Mouse (Mus musculus) midbrain, embryonic 15.5 days (tissue): ENCODE measurements around the gene Vps16. TPM values are rescaled to one million over a fixed set of nuclear protein-coding genes. Genes with fewer than 3 reads are reported as not detected.

Experiments used
- ATAC-seq: fragments of 200-750 bp; cut with Nextera tagmentation; replicated peaks from 2 replicates; pipeline ENCODE4 v1.8.0; 2017; ENCODE audit warnings: moderate TSS enrichment
- H3K27ac ChIP-seq: fragments of 300-500 bp; sonication (generic); 2 replicates; pipeline ENCODE4 v1.5.1; 2015; ENCODE audit warnings: mild to moderate bottlenecking, inconsistent platforms
- H3K27me3 ChIP-seq: fragments of 300-500 bp; sonication (generic); replicated peaks from 2 replicates; pipeline ENCODE4 v1.6.1; 2015; ENCODE audit warnings: inconsistent platforms
- H3K36me3 ChIP-seq: fragments of 300-500 bp; sonication (generic); replicated peaks from 2 replicates; pipeline ENCODE4 v1.6.1; 2015; ENCODE audit warnings: inconsistent platforms
- H3K4me1 ChIP-seq: fragments of 300-500 bp; sonication (generic); 2 replicates; pipeline ENCODE4 v1.6.1; 2015; ENCODE audit warnings: inconsistent platforms
- H3K4me2 ChIP-seq: fragments of 300-500 bp; sonication (generic); 2 replicates; pipeline ENCODE4 v1.6.1; 2015; ENCODE audit warnings: inconsistent platforms, mild to moderate bottlenecking, moderate library complexity
- H3K4me3 ChIP-seq: fragments of 300-500 bp; sonication (generic); 2 replicates; pipeline ENCODE4 v1.5.1; 2015; ENCODE audit warnings: mild to moderate bottlenecking, inconsistent platforms
- H3K9ac ChIP-seq: fragments of 300-500 bp; sonication (generic); 2 replicates; pipeline ENCODE4 v1.6.1; 2015; ENCODE audit warnings: mild to moderate bottlenecking, inconsistent platforms
- H3K9me3 ChIP-seq: fragments of 300-500 bp; sonication (generic); 2 replicates; pipeline ENCODE4 v1.6.1; 2016; ENCODE audit warnings: inconsistent platforms
- WGBS: fragments of 180-500 bp; shearing (Covaris S2); methylation state at CpG from one replicate; pipeline ENCODE4 v1.1.7; 2015; ENCODE audit warnings: mixed read lengths; 5-methylcytosine and 5-hydroxymethylcytosine counted together
- polyA plus RNA-seq: library from polyadenylated mRNA; unstranded; fragments of >200 nt; fragmentation: Nextera tagmentation; extraction: Ambion mirVana; gene quantifications from 2 replicates; pipeline ENCODE4 v1.2.1, GENCODE M21; 2015

Gene Vps16
- polyA plus RNA-seq, 1 experiment from 2014 or later: 108 TPM

- Histone ChIP-seq H3K4me1 (peaks cover 7% of the 10 kb centered on the region), H3K27ac (no peak overlapping the region), H3K9ac (no peak overlapping the region), H3K4me2 (no peak overlapping the region), H3K27me3 (no peaks in the 10 kb centered on the region), H3K4me3 (no peak overlapping the region), H3K9me3 (no peaks in the 10 kb centered on the region), H3K36me3 (no peaks in the 10 kb centered on the region)
- WGBS: 82% methylated on average over 3 of the region's 3 CpGs
- ATAC-seq: no peak
Observed at GRCm38 (mm10) chr2:130430484-130430883, 6.3 kb downstream of the Vps16 start.

GRCm38 (mm10) chr2:130432157-130432556, 8.0 kb downstream of the Vps16 start:
- no peaks in the 10 kb centered on the region for H3K9me3 ChIP-seq
- no peak overlapping the region for H3K4me2 ChIP-seq
- H3K4me1 ChIP-seq: no peaks in the 10 kb centered on the region
- no peak overlapping the region for H3K27ac ChIP-seq
- H3K9ac ChIP-seq: no peak overlapping the region
- H3K4me3 ChIP-seq: no peak overlapping the region
- ATAC-seq: no peak
- H3K27me3 ChIP-seq: no peaks in the 10 kb centered on the region
- H3K36me3 ChIP-seq: no peaks in the 10 kb centered on the region
- 92% methylated on average over 3 of the region's 3 CpGs for WGBS

GRCm38 (mm10) chr2:130433152-130433551, 9.0 kb downstream of the Vps16 start:
- no peaks in the 10 kb centered on the region for H3K4me1 ChIP-seq
- ATAC-seq: 0 out of 2 replicates have a peak, but pooled peaks have one; percentile 42
- H3K36me3 ChIP-seq: peaks cover under 1% of the 10 kb centered on the region; the same call in 1 of the 2 replicates
- H3K9ac ChIP-seq: no peak overlapping the region
- no peak overlapping the region for H3K4me3 ChIP-seq
- H3K4me2 ChIP-seq: no peak overlapping the region
- no peaks in the 10 kb centered on the region for H3K27me3 ChIP-seq
- no peak overlapping the region for H3K27ac ChIP-seq
- 25% methylated on average over 4 of the region's 4 CpGs for WGBS
- no peaks in the 10 kb centered on the region for H3K9me3 ChIP-seq

- Histone ChIP-seq H3K4me1 (no peaks in the 10 kb centered on the region), H3K4me3 (no peak overlapping the region), H3K9ac (no peak overlapping the region), H3K27me3 (no peaks in the 10 kb centered on the region), H3K9me3 (no peaks in the 10 kb centered on the region), H3K36me3 (peaks cover 16% of the 10 kb centered on the region; the same call in 1 of the 2 replicates), H3K27ac (no peak overlapping the region), H3K4me2 (no peak overlapping the region)
- 94% methylated on average over 1 of the region's 1 CpGs for WGBS
- ATAC-seq: no peak
Observed at GRCm38 (mm10) chr2:130436769-130437168, 12.6 kb downstream of the Vps16 start.

GRCm38 (mm10) chr2:130438861-130439260, 14.7 kb downstream of the Vps16 start:
- Histone ChIP-seq H3K27ac (no peak overlapping the region), H3K36me3 (peaks cover 35% of the 10 kb centered on the region), H3K27me3 (no peaks in the 10 kb centered on the region), H3K9me3 (no peaks in the 10 kb centered on the region), H3K9ac (no peak overlapping the region), H3K4me3 (no peak overlapping the region), H3K4me2 (no peak overlapping the region), H3K4me1 (no peaks in the 10 kb centered on the region)
- no peak for ATAC-seq
- WGBS: 96% methylated on average over 3 of the region's 3 CpGs

GRCm38 (mm10) chr2:130439840-130440480, 15.8 kb downstream of the Vps16 start:
- 91% methylated on average over 4 of the region's 4 CpGs for WGBS
- H3K36me3 ChIP-seq: peaks cover 42% of the 10 kb centered on the region
- H3K4me3 ChIP-seq: no peak overlapping the region
- H3K9ac ChIP-seq: no peak overlapping the region
- H3K27ac ChIP-seq: no peak overlapping the region
- no peaks in the 10 kb centered on the region for H3K4me1 ChIP-seq
- H3K9me3 ChIP-seq: no peaks in the 10 kb centered on the region
- no peak overlapping the region for H3K4me2 ChIP-seq
- ATAC-seq: no peak
- H3K27me3 ChIP-seq: no peaks in the 10 kb centered on the region

- H3K4me1 ChIP-seq: no peaks in the 10 kb centered on the region
- peaks cover 42% of the 10 kb centered on the region for H3K36me3 ChIP-seq
- no peaks in the 10 kb centered on the region for H3K27me3 ChIP-seq
- H3K9me3 ChIP-seq: no peaks in the 10 kb centered on the region
- WGBS: 79% methylated on average over 10 of the region's 10 CpGs
- no peak overlapping the region for H3K27ac ChIP-seq
- no peak overlapping the region for H3K9ac ChIP-seq
- H3K4me2 ChIP-seq: no peak overlapping the region
- no peak overlapping the region for H3K4me3 ChIP-seq
- no peak for ATAC-seq
Observed at GRCm38 (mm10) chr2:130442162-130442561, 18.0 kb downstream of the Vps16 start.

GRCm38 (mm10) chr2:130448449-130448848, 24.3 kb downstream of the Vps16 start:
- no peak for ATAC-seq
- Histone ChIP-seq H3K36me3 (peaks cover 10% of the 10 kb centered on the region), H3K27me3 (0 out of 2 replicates have a peak, but pooled peaks cover 7% of the 10 kb centered on the region), H3K27ac (no peak overlapping the region), H3K9me3 (no peaks in the 10 kb centered on the region), H3K4me2 (no peak overlapping the region), H3K4me1 (peaks cover 31% of the 10 kb centered on the region), H3K4me3 (no peak overlapping the region), H3K9ac (no peak overlapping the region)

GRCm38 (mm10) chr2:130449021-130449793, 25.1 kb downstream of the Vps16 start:
- peaks cover 34% of the 10 kb centered on the region for H3K4me1 ChIP-seq
- ATAC-seq: no peak; the same call in 1 of the 2 replicates
- H3K9me3 ChIP-seq: no peaks in the 10 kb centered on the region
- H3K9ac ChIP-seq: peak overlapping the region; percentile 67; the same call in 1 of the 2 replicates
- peak overlapping the region; percentile 80 for H3K4me2 ChIP-seq
- H3K4me3 ChIP-seq: peak overlapping the region; percentile 70
- 9% methylated on average over 17 of the region's 17 CpGs for WGBS
- H3K27me3 ChIP-seq: 0 out of 2 replicates have a peak, but pooled peaks cover 7% of the 10 kb centered on the region
- H3K36me3 ChIP-seq: peaks cover 3% of the 10 kb centered on the region; the same call in 1 of the 2 replicates
- no peak overlapping the region for H3K27ac ChIP-seq

GRCm38 (mm10) chr2:130449794-130450433, 25.8 kb downstream of the Vps16 start, which contains the start of gene Ptpra:
Gene Ptpra, plus strand, starts transcription at chr2:130450278.
- Histone ChIP-seq H3K4me3 (peak within 1 kb of the TSS; percentile 70), H3K36me3 (no peaks in the 10 kb centered on the region), H3K27ac (peak within 1 kb of the TSS; percentile 82), H3K9ac (peak within 1 kb of the TSS; percentile 67), H3K4me1 (peaks cover 40% of the 10 kb centered on the region), H3K27me3 (0 out of 2 replicates have a peak, but pooled peaks cover 7% of the 10 kb centered on the region), H3K4me2 (peak within 1 kb of the TSS; percentile 80), H3K9me3 (no peaks in the 10 kb centered on the region)
- peak; percentile 96 for ATAC-seq
- under 1% methylated on average over 50 of the region's 50 CpGs for WGBS

GRCm38 (mm10) chr2:130450434-130450796, 26.3 kb downstream of the Vps16 start:
- Histone ChIP-seq H3K9me3 (no peaks in the 10 kb centered on the region), H3K27ac (peak overlapping the region; percentile 82), H3K4me3 (peak overlapping the region; percentile 70), H3K36me3 (no peaks in the 10 kb centered on the region), H3K4me1 (peaks cover 43% of the 10 kb centered on the region), H3K27me3 (0 out of 2 replicates have a peak, but pooled peaks cover 7% of the 10 kb centered on the region), H3K4me2 (peak overlapping the region; percentile 80), H3K9ac (peak overlapping the region; percentile 67)
- peak; percentile 87 for ATAC-seq
- WGBS: under 1% methylated on average over 31 of the region's 47 CpGs

- H3K9ac ChIP-seq: peak overlapping the region; percentile 67
- no peak overlapping the region for H3K27ac ChIP-seq
- peaks cover 43% of the 10 kb centered on the region for H3K4me1 ChIP-seq
- H3K4me3 ChIP-seq: peak overlapping the region; percentile 70
- 0 out of 2 replicates have a peak, but pooled peaks cover 7% of the 10 kb centered on the region for H3K27me3 ChIP-seq
- ATAC-seq: no peak
- no peaks in the 10 kb centered on the region for H3K9me3 ChIP-seq
- H3K4me2 ChIP-seq: peak overlapping the region; percentile 80
- no peaks in the 10 kb centered on the region for H3K36me3 ChIP-seq
- 60% methylated on average over 14 of the region's 14 CpGs for WGBS
Observed at GRCm38 (mm10) chr2:130451086-130451726, 27.1 kb downstream of the Vps16 start.
